28 mouse cellular contexts compared by ENCODE assay signal in the genomic region with DNA sequence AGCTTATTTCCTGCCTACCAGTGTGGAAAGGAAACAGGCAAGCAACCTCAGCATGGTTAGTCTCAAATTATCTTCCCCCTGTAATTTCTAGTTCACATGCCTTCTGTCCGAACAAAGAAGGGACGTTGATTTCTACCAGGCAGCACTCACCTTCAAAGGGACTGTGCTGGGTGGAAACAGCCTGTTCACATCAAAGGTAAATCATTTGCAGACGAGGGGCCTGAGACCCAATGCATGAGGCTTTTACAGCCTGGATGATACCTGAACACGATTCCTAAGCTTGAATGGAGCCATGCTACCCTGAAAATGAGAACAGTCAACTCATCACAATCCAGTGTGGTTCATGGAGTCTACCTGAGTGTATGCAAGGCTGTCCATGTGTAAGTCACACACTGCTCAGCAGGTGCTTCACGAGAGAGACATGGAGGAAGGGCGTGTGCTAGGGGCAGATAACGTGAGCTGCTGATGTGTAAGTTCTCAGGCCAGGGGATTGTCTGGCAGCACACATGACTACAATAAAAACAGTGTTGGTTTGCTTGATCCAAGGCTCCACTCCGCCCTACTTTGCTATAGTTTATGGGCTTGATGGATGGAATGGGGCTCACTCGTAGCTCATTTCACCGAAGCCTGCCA.
A peak's percentile ranks its signal among the peaks of the same experiment; 100 is the strongest.
DNase-seq lines count a peak whose midpoint lies in the region; ATAC-seq and TF ChIP-seq lines count a peak whose summit lies in the region.
"Had no signal": no experiment of that assay in that cellular context is flagged by ENCODE, and none has a peak within 500 bp of the region (broad histone marks: within the 10 kb centered on the region; RNA-seq: fewer than 3 reads in every experiment).

No protein-coding gene starts in this region.

- H3K9me3 ChIP-seq in embryonic facial prominence, embryonic 11.5 days (replicated peaks; ENCODE audit: control insufficient read depth, low read length) = no peaks in the 10 kb centered on the region
- H3K9me3 ChIP-seq in intestine, postnatal 0 days (ENCODE audit: control insufficient read depth) = no peaks in the 10 kb centered on the region
- H3K9me3 ChIP-seq in limb, embryonic 14.5 days (ENCODE audit: control insufficient read depth, low read length) = no peaks in the 10 kb centered on the region
- H3K9me3 ChIP-seq: embryonic facial prominence, embryonic 15.5 days; forebrain, embryonic 12.5 days; heart, embryonic 12.5 days; lung, embryonic 15.5 days had no signal

- TF ChIP-seq CTCF in intestine, postnatal 0 days (IDR thresholded peaks at IDR 0.05; ENCODE audit: low read depth) = no peak

- TF ChIP-seq POLR2A in limb, embryonic 14.5 days (IDR thresholded peaks at IDR 0.05; ENCODE audit: borderline replicate concordance, extremely low read depth, insufficient read depth, insufficient read length) = no peak

- no peak overlapping the region for H3K9ac ChIP-seq in embryonic facial prominence, embryonic 11.5 days (replicated peaks; ENCODE audit: low read length)
- no peak overlapping the region for H3K9ac ChIP-seq in intestine, postnatal 0 days (ENCODE audit: low read depth, low read length)
- H3K9ac ChIP-seq in limb, embryonic 14.5 days (ENCODE audit: low read depth, low read length, severe bottlenecking) = no peak overlapping the region
- H3K9ac ChIP-seq: embryonic facial prominence, embryonic 15.5 days; forebrain, embryonic 12.5 days; heart, embryonic 12.5 days; lung, embryonic 15.5 days had no signal

- intact Hi-C loops in heart, postnatal 14 days (cut with DNase I) = no loop called here

- H3K27ac ChIP-seq in embryonic facial prominence, embryonic 11.5 days (replicated peaks; ENCODE audit: low read depth, low read length) = no peak overlapping the region
- H3K27ac ChIP-seq in intestine, postnatal 0 days (ENCODE audit: low read depth, low read length) = peak overlapping the region; percentile 60
- H3K27ac ChIP-seq in limb, embryonic 14.5 days (replicated peaks; ENCODE audit: low read depth, low read length) = no peak overlapping the region
- H3K27ac ChIP-seq: embryonic facial prominence, embryonic 15.5 days; forebrain, embryonic 12.5 days; gastrocnemius, adult 2 months; heart, adult 2 months; left cerebral cortex, adult 2 months; lung, embryonic 15.5 days had no signal

- H3K4me3 ChIP-seq in embryonic facial prominence, embryonic 11.5 days (ENCODE audit: low read depth, low read length) = no peak overlapping the region
- no peak overlapping the region for H3K4me3 ChIP-seq in intestine, postnatal 0 days (ENCODE audit: low read depth, low read length)
- H3K4me3 ChIP-seq in limb, embryonic 14.5 days (replicated peaks; ENCODE audit: low read length) = no peak overlapping the region
- H3K4me3 ChIP-seq: embryonic facial prominence, embryonic 15.5 days; forebrain, embryonic 12.5 days; gastrocnemius, adult 2 months; heart, adult 2 months; heart, embryonic 12.5 days; left cerebral cortex, adult 2 months; lung, embryonic 15.5 days had no signal

- H3K4me1 ChIP-seq in embryonic facial prominence, embryonic 11.5 days (ENCODE audit: control insufficient read depth, insufficient read depth, low read length) = no peaks in the 10 kb centered on the region
- no peaks in the 10 kb centered on the region for H3K4me1 ChIP-seq in intestine, postnatal 0 days (replicated peaks; ENCODE audit: control insufficient read depth, insufficient read depth, low read length)
- no peaks in the 10 kb centered on the region for H3K4me1 ChIP-seq in limb, embryonic 14.5 days (ENCODE audit: control insufficient read depth, insufficient read depth, low read length)
- H3K4me1 ChIP-seq: embryonic facial prominence, embryonic 15.5 days; heart, embryonic 12.5 days; lung, embryonic 15.5 days had no signal

- H3K27me3 ChIP-seq in embryonic facial prominence, embryonic 11.5 days (ENCODE audit: control insufficient read depth, insufficient read depth, low read length) = no peaks in the 10 kb centered on the region
- H3K27me3 ChIP-seq in intestine, postnatal 0 days (replicated peaks; ENCODE audit: control insufficient read depth, insufficient read depth, low read length) = no peaks in the 10 kb centered on the region
- no peaks in the 10 kb centered on the region for H3K27me3 ChIP-seq in limb, embryonic 14.5 days (ENCODE audit: control insufficient read depth, insufficient read depth, low read length)
- H3K27me3 ChIP-seq: embryonic facial prominence, embryonic 15.5 days; forebrain, embryonic 12.5 days; heart, embryonic 12.5 days; lung, embryonic 15.5 days had no signal

- ATAC-seq in embryonic facial prominence, embryonic 11.5 days (replicated peaks; ENCODE audit: insufficient number of reproducible peaks, low FRiP score, low TSS enrichment, low read depth) = peak; percentile 67; the same call in 1 of the 2 replicates
- ATAC-seq in intestine, postnatal 0 days = peak; percentile 87
- peak; percentile 47; the same call in 1 of the 2 replicates for ATAC-seq in limb, embryonic 14.5 days (ENCODE audit: low FRiP score, low read depth)
- ATAC-seq: hindbrain, embryonic 16.5 days had no signal

- no peak overlapping the region for H3K4me2 ChIP-seq in embryonic facial prominence, embryonic 11.5 days (ENCODE audit: low read depth, low read length)
- H3K4me2 ChIP-seq in intestine, postnatal 0 days (replicated peaks; ENCODE audit: low read depth) = no peak overlapping the region
- H3K4me2 ChIP-seq in limb, embryonic 14.5 days (replicated peaks; ENCODE audit: low read depth, low read length, severe bottlenecking) = no peak overlapping the region
- H3K4me2 ChIP-seq: embryonic facial prominence, embryonic 15.5 days; forebrain, embryonic 12.5 days; heart, embryonic 12.5 days; liver, embryonic 11.5 days; lung, embryonic 15.5 days had no signal

- 62% methylated on average over 10 of the region's 10 CpGs for WGBS in embryonic facial prominence, embryonic 11.5 days
- WGBS in intestine, postnatal 0 days = 38% methylated on average over 10 of the region's 10 CpGs
- WGBS in limb, embryonic 14.5 days = 32% methylated on average over 10 of the region's 10 CpGs

- H3K36me3 ChIP-seq in embryonic facial prominence, embryonic 11.5 days (replicated peaks; ENCODE audit: control insufficient read depth, insufficient read depth, low read depth, low read length) = no peaks in the 10 kb centered on the region
- H3K36me3 ChIP-seq in intestine, postnatal 0 days (ENCODE audit: control insufficient read depth, insufficient read depth) = no peaks in the 10 kb centered on the region
- no peaks in the 10 kb centered on the region for H3K36me3 ChIP-seq in limb, embryonic 14.5 days (ENCODE audit: control insufficient read depth, insufficient read depth, low read length)
- H3K36me3 ChIP-seq: embryonic facial prominence, embryonic 15.5 days; forebrain, embryonic 12.5 days; G1E; heart, embryonic 12.5 days; lung, embryonic 15.5 days had no signal

- DNase-seq in heart, adult 11 months = peak; percentile 24
- DNase-seq in heart, postnatal 14 days = no peak
- DNase-seq in embryonic facial prominence, embryonic 11.5 days (ENCODE audit: low spot score) = peak; percentile 60
- peak; percentile 10 for DNase-seq in limb, embryonic 14.5 days (ENCODE audit: low spot score)
- DNase-seq in lung, postnatal 25 days (ENCODE audit: low spot score) = no peak
- no peak for DNase-seq in layer of hippocampus, postnatal 36 days
- DNase-seq: adrenal gland, postnatal 10 days; cerebellum, adult 9-10 months; cerebellum, postnatal 36 days; embryo, embryonic 11 days; gastrocnemius, adult 2 months; gastrocnemius, postnatal 36 days; heart, adult 2 months; kidney, adult 8-10 months; kidney, postnatal 14 days; layer of hippocampus, adult 9-11 months; lung, postnatal 36 days; midbrain, embryonic 14.5 days; thymus, postnatal 4 days had no signal

Comparison
In these comparisons a context has a peak if more than half of its experiments do, and no peak if none do; other contexts are left out.
1. DNase-seq: peak in heart, adult 11 months (single experiment), embryonic facial prominence, embryonic 11.5 days (single experiment) and limb, embryonic 14.5 days (single experiment); none in heart, postnatal 14 days (0 of 2), lung, postnatal 25 days (single experiment) and layer of hippocampus, postnatal 36 days (0 of 2).
2. Peak in every context shown above with its lines, with median percentiles within 50 percentile points of each other: ATAC-seq.